Mouse (Mus musculus) adrenal gland, adult 8-10 months (tissue): Measurements from ENCODE around the gene Gal3st2b. TPM values are rescaled to one million over a fixed set of nuclear protein-coding genes. Genes with fewer than 3 reads are reported as not detected.
"Not testable (repeated sequence)": the region's sequence is repeated elsewhere in the genome, so short reads cannot be mapped to it uniquely, and the experiment has no call there.

Experiments
- DNase-seq: peaks from one replicate; pipeline ENCODE4 v3.0.0; 2022
- total RNA-seq, 4 experiments: library from RNA; stranded (reverse); gene quantifications; 2 replicates each; pipeline ENCODE4 v1.2.4; 2022

Gene Gal3st2b
- total RNA-seq = under 1 TPM in 3 of 4 experiments, not detected in 1; 0.20 to 0.45 (median 0.30) TPM

GRCm38 (mm10) chr1:93918011-93918410, at the start of gene Gal3st2b:
Gene Gal3st2b, plus strand, starts transcription at chr1:93918311.
- DNase-seq = not testable (repeated sequence)

- DNase-seq = not testable (repeated sequence)
These were observed 46.5 kb upstream of the Gal3st2b start for GRCm38 (mm10) chr1:93871594-93872105.

- DNase-seq = not testable (repeated sequence)
These were observed 43.7 kb upstream of the Gal3st2b start for GRCm38 (mm10) chr1:93874405-93874804.

DNA sequence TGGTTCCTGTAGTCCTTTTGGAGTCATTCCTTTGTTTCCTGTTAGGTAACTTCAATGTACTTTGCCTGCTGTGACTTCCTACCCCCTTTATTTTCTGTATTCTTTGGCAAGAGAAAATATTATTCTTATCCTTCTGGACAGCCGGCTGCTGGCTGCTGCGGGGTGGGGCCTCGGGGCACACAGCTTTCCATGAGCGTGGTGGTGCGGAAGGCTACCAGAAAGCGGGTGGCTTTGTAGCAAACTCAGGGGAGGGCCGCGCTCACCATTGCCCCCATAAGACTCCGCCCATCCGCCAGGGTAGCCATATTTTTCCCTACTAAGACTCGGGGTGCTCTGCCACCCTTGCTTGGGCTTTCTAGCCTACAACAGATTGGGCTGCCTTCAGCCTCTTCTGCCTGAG, 36.3 kb upstream of the Gal3st2b start:
- DNase-seq = not testable (repeated sequence)

DNA sequence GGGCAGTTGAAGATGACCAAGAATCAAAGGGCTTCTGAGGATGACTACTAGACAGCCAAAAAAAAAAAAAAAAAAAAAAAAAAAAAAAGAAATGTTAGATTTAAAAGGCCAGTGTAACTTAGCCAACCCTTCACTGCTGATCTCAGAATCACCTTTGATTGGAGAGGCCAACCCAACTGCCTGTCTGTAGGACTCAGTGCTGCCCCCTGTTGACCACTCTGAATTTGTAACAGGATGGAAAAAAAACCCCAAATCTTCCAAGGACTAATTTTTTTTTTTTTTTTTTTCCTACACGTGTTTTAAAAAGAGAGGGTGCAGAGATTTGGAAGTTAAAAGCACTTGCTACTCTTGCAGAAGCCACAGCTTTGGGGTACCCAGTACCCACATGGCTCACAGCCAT, 27.2 kb upstream of the Gal3st2b start:
- not testable (repeated sequence) for DNase-seq

DNA sequence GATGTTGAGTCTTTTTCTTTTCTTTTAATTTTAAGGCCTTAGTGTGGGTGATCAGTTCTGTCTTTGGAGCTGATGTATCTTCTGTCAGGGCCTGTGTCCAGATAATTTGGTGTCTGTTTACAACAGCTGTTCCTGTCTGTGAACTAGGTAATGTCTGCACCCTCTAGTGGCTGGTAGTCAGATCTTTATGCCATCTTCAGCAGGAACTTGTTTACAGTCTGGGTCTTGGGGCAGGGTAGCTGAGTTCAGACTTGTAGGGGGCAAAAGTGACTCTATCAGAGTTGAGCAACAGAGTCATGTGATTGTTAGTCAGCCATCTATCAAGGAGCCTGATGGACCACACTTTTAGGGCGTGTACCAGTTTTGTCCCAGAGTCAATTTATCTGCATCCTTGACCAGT, 20.7 kb upstream of the Gal3st2b start:
- DNase-seq = not testable (repeated sequence)

- DNase-seq = not testable (repeated sequence)
These were observed 16.8 kb upstream of the Gal3st2b start for GRCm38 (mm10) chr1:93901291-93901690.

- not testable (repeated sequence) for DNase-seq
These were observed 11.4 kb upstream of the Gal3st2b start for GRCm38 (mm10) chr1:93906690-93907089.

DNA sequence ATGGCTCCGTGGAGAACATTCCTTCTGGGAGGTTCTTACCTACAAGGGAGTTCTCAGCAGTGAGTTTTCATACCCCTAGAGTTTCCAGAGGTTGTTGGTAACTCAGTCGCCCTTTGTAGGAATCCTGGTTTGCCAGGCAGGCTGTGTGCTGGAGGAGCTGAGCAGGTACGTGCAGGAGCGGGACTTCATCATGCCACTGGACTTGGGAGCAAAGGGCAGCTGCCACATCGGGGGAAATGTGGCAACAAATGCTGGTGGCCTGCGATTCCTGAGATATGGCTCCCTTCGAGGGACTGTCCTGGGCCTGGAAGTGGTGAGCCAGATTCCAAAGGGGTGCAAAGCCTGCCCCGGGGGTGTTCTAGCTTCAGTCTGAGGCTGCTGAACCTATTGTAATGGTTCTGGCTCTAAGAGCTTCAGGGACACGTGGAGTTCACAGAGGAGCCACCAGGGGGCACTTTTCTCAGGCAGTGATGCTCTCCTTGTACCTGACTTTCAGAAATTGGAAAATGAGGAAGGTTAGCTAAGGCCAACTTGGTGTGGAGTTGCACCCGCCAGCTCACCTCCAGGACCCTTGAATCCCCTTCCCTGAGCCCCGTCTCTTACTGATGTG, 9.0 kb upstream of the Gal3st2b start:
- not testable (repeated sequence) for DNase-seq

GRCm38 (mm10) chr1:93911877-93912276, 6.2 kb upstream of the Gal3st2b start:
- not testable (repeated sequence) for DNase-seq

DNA sequence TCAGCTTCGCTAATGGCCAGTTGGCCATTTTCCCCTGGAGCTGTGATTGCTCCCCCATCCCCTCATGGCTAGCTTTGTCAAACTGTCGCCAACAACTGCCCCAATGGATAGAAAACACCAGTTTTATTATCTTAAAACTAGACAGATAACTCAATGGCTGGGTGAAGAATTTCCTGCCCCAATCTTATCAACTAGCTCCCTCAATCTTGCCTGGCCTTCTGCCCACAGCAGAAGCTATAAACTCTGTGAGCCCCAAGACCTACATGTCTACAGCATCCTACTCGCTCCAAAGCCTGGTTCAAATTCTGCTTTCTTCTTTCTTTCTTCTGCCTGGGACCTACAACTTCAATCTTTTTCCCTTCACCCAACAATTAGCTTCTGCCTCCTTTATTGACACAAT, 951 bp upstream of the Gal3st2b start:
- not testable (repeated sequence) for DNase-seq

DNA sequence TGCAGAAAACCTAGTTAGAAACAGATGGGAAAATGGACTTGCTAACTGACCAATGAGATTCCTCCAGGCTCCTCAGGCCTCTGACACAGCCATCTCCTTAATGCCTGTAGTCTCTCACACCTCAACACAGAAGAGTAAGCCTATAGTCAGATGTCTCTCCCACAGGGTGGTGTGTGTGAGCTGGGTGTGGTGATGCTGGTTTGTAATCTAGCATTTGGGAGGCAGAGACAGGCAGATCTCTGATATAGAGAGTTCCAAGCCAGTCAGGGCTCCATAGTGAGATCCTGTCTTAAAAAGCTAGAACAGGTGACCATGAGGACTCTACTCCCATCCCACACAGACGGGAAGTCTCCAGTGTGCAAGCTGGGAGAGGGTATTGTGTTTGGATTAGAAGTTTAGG, 664 bp downstream of the Gal3st2b start:
- not testable (repeated sequence) for DNase-seq

DNA sequence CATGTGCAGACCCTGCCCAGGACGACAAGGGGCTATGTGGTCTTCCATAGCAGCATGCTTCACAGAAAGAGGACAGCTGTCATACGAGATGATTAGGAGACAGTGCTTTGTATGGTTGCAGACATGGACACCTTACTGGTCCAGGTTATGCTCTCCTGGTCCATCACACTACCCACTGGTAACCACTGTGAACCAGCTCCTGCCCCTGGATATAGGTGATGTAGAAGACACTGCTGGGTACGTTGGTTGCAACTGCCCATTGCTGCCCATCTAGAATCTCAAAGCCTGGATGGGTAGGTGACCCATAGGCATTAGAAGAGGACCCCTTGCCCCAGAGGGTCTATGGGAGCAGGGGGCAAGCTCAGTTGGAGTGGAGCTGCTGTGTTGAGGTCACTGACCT, 1.2 kb downstream of the Gal3st2b start:
- not testable (repeated sequence) for DNase-seq

DNA sequence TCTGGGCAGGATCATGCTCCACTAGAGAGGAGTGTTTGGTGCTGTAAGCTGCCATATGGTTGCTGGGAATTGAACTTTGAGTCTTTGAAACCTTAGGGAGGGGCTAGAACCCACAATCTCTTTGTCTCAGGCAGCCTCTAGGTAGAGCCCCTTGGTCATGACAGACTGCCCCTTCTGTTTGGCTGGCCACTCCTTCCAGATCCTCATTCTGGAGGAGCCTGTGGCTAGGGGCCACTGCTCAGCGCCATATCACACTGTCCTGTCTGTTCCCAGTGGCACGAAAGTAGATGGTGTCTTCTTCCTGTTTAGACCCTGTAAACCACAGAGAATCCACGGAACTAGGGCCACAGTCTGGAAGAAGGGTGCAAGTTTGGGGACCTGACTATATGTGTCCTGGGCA, 4.5 kb downstream of the Gal3st2b start:
- DNase-seq = not testable (repeated sequence)

GRCm38 (mm10) chr1:93923098-93923497, 5.0 kb downstream of the Gal3st2b start:
- not testable (repeated sequence) for DNase-seq

GRCm38 (mm10) chr1:93935378-93935777, 17.3 kb downstream of the Gal3st2b start:
- not testable (repeated sequence) for DNase-seq

DNA sequence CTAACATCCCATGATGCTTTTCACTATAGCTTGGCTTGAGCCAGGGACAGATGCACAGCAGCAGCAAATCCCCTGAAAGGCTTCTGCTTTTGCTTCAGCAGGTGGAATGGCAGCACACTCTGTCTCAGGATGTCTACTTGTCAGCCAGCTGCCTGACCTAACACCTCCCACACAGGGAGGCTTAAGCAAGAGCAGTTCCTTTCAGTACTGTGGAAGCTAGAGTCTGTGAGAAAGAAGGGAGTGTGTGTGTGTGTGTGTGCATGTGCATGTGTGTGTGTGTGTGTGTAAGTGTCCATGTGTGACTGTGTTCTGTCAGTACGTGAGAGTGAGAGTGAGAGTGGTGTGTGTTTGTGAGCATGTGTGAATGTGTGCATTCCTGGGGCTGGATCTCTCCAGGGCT, 19.7 kb downstream of the Gal3st2b start:
- DNase-seq = not testable (repeated sequence)

DNA sequence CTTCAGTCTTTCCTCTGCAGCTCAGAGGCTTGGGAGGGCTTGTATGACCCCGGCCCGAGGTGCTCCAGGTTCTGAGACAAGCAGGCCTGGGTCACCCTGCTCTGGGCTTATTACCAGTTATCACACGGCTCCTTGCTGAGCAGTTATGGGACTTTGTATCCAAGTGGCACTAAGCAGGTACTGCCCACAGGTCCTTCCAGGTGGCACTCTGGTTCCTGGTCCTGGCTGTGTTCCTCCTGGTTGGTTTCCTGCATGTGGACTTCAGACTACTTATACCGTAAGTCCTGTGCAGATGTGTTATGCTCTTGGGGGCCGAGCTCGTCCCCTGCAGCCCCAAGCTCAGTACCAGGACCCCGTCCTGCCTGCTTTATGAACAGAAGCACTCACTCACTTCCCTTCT, 20.3 kb downstream of the Gal3st2b start:
- not testable (repeated sequence) for DNase-seq

DNA sequence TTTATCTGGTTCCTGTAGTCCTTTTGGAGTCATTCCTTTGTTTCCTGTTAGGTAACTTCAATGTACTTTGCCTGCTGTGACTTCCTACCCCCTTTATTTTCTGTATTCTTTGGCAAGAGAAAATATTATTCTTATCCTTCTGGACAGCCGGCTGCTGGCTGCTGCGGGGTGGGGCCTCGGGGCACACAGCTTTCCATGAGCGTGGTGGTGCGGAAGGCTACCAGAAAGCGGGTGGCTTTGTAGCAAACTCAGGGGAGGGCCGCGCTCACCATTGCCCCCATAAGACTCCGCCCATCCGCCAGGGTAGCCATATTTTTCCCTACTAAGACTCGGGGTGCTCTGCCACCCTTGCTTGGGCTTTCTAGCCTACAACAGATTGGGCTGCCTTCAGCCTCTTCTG, 31.0 kb downstream of the Gal3st2b start:
- not testable (repeated sequence) for DNase-seq

DNA sequence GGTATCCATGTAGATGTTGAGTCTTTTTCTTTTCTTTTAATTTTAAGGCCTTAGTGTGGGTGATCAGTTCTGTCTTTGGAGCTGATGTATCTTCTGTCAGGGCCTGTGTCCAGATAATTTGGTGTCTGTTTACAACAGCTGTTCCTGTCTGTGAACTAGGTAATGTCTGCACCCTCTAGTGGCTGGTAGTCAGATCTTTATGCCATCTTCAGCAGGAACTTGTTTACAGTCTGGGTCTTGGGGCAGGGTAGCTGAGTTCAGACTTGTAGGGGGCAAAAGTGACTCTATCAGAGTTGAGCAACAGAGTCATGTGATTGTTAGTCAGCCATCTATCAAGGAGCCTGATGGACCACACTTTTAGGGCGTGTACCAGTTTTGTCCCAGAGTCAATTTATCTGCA, 48.4 kb downstream of the Gal3st2b start:
- DNase-seq = not testable (repeated sequence)

DNA sequence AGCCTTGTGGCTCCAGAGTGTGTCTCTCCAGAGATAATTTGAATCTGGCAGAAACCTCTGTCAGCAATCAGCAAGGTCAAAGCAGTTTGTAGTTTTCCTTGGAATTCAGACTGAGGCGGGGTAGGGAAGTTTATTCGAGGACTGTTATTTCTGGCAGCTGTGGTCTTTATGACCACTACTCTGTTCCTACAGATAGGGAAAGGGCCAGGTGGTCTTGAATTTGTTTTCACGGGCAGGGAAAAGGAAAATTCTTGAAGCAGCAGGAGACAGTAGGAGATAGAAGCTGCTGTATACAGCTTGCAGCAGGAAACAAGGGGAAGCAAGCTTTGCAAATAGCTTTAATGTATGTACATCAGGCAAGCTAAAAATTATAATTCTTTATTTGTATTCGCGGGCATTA, 52.3 kb downstream of the Gal3st2b start:
- not testable (repeated sequence) for DNase-seq

DNA sequence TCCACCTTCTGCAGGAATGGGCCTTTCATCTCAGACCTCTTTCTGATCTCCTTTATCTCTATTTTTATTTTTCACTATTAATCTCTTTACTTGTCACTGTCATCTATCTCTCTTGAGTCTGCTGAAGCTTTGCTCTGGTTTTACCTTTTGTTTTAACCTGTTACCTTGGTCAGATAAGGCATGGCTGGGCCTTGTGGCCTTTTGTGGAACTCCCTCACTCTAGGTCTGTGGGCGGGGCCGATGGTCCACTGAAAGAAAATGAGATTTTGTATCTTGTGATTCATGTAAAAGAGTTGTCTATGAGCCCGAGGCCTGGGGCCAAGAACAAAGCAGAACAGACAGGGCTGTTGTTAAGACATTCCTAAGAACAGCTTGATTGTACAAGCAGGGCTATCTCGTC, 52.7 kb downstream of the Gal3st2b start:
- DNase-seq = not testable (repeated sequence)

DNA sequence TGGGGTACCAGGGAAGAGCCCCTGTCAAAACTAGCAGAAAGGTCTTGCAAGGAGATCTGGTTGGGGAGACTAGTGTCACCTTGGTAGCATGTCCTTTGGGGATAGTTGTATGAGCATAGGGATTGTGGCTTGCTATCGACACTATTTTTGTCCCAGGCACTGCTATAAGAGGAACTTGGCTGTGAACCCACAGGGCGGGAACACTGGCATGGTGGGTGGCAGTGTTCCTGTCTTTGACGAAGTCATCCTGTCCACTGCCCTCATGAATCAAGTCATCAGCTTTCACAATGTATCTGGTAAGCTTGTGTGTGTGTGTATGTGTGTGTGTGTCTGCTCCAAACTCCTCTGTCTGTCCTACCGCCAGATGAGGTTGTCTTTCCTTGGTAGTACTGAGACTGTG, 57.7 kb downstream of the Gal3st2b start:
- not testable (repeated sequence) for DNase-seq

DNA sequence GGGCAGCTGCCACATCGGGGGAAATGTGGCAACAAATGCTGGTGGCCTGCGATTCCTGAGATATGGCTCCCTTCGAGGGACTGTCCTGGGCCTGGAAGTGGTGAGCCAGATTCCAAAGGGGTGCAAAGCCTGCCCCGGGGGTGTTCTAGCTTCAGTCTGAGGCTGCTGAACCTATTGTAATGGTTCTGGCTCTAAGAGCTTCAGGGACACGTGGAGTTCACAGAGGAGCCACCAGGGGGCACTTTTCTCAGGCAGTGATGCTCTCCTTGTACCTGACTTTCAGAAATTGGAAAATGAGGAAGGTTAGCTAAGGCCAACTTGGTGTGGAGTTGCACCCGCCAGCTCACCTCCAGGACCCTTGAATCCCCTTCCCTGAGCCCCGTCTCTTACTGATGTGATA, 60.2 kb downstream of the Gal3st2b start:
- not testable (repeated sequence) for DNase-seq
